Mouse (Mus musculus) mature B cell (primary cell): ENCODE measurements at regions not wholly inside any gene's neighbourhood (a gene's known extent, or its start where the extent isn't known, plus 50 kb on each side); places are given as distances from the start of the nearest gene placed in this dataset.
"Not testable (repeated sequence)": the region's sequence is repeated elsewhere in the genome, so short reads cannot be mapped to it uniquely, and the experiment has no call there.

Experiments used
- in situ Hi-C: fragments of 300-500 bp; cut with MboI; formaldehyde crosslinking; loops from 2 replicates; pipeline ENCODE4 v1.14.3; 2019

- in situ Hi-C loops, result no loop called here
These were observed 195.9 kb downstream of the Unc5cl start for GRCm38 (mm10) chr17:48650556-48650955.

- in situ Hi-C loops, result no loop called here
These were observed 218.0 kb downstream of the Unc5cl start for GRCm38 (mm10) chr17:48672749-48673148.

GRCm38 (mm10) chr17:48678216-48678832, 223.6 kb downstream of the Unc5cl start:
- in situ Hi-C loops, result no loop called here

GRCm38 (mm10) chr17:48680331-48680730, 225.6 kb downstream of the Unc5cl start:
- in situ Hi-C loops, result no loop called here

GRCm38 (mm10) chr17:48688944-48689343, 234.2 kb downstream of the Unc5cl start:
- in situ Hi-C loops, result no loop called here

- in situ Hi-C loops, result no loop called here
These were observed 233.7 kb upstream of the Lrfn2 start for GRCm38 (mm10) chr17:48698456-48698855.

- in situ Hi-C loops, result no loop called here
These were observed 231.6 kb upstream of the Lrfn2 start for GRCm38 (mm10) chr17:48700591-48700990.

- in situ Hi-C loops, result no loop called here
These were observed 211.7 kb upstream of the Lrfn2 start for GRCm38 (mm10) chr17:48720506-48720905.

- in situ Hi-C loops, result no loop called here
These were observed 208.9 kb upstream of the Lrfn2 start for GRCm38 (mm10) chr17:48723286-48723685.

- in situ Hi-C loops, result no loop called here
These were observed 207.6 kb upstream of the Lrfn2 start for GRCm38 (mm10) chr17:48724513-48725112.

GRCm38 (mm10) chr17:48726460-48726859, 205.7 kb upstream of the Lrfn2 start:
- in situ Hi-C loops, result no loop called here

GRCm38 (mm10) chr17:48733801-48734200, 198.4 kb upstream of the Lrfn2 start:
- in situ Hi-C loops, result no loop called here

- in situ Hi-C loops, result not testable (repeated sequence)
These were observed 195.0 kb upstream of the Lrfn2 start for GRCm38 (mm10) chr17:48737181-48737580.

- in situ Hi-C loops, result no loop called here
These were observed 193.5 kb upstream of the Lrfn2 start for GRCm38 (mm10) chr17:48738708-48739107.

- in situ Hi-C loops, result no loop called here
These were observed 189.3 kb upstream of the Lrfn2 start for GRCm38 (mm10) chr17:48742769-48743405.

GRCm38 (mm10) chr17:48770099-48770498, 162.1 kb upstream of the Lrfn2 start:
- in situ Hi-C loops, result no loop called here

GRCm38 (mm10) chr17:48771721-48772320, 160.4 kb upstream of the Lrfn2 start:
- in situ Hi-C loops, result no loop called here

GRCm38 (mm10) chr17:48774172-48774890, 157.8 kb upstream of the Lrfn2 start:
- in situ Hi-C loops, result no loop called here

- in situ Hi-C loops, result no loop called here
These were observed 156.7 kb upstream of the Lrfn2 start for GRCm38 (mm10) chr17:48775479-48775878.

GRCm38 (mm10) chr17:48776502-48776902, 155.7 kb upstream of the Lrfn2 start:
- in situ Hi-C loops, result no loop called here

- in situ Hi-C loops, result no loop called here
These were observed 152.0 kb upstream of the Lrfn2 start for GRCm38 (mm10) chr17:48780217-48780616.

- in situ Hi-C loops, result no loop called here
These were observed 147.8 kb upstream of the Lrfn2 start for GRCm38 (mm10) chr17:48784417-48784816.
